Mouse (Mus musculus) kidney, postnatal 36 days (tissue): ENCODE measurements at regions not wholly inside any gene's neighbourhood (a gene's known extent, or its start where the extent isn't known, plus 50 kb on each side); places are given as distances from the start of the nearest gene placed in this dataset.

ENCODE experiments used
- DNase-seq, 2 experiments: peaks; one replicate each; pipeline ENCODE4 v3.0.0; 2021 to 2022; ENCODE audit warnings: mixed read lengths in 2 of 2

- peak in 1 of 2 experiments; percentile 16 for DNase-seq
Measured at GRCm38 (mm10) chr13:28514245-28514644, 256.9 kb downstream of the Gm11361 start.

GRCm38 (mm10) chr13:28513336-28513735 is 256.0 kb downstream of the Gm11361 start:
- no peak for DNase-seq

DNA sequence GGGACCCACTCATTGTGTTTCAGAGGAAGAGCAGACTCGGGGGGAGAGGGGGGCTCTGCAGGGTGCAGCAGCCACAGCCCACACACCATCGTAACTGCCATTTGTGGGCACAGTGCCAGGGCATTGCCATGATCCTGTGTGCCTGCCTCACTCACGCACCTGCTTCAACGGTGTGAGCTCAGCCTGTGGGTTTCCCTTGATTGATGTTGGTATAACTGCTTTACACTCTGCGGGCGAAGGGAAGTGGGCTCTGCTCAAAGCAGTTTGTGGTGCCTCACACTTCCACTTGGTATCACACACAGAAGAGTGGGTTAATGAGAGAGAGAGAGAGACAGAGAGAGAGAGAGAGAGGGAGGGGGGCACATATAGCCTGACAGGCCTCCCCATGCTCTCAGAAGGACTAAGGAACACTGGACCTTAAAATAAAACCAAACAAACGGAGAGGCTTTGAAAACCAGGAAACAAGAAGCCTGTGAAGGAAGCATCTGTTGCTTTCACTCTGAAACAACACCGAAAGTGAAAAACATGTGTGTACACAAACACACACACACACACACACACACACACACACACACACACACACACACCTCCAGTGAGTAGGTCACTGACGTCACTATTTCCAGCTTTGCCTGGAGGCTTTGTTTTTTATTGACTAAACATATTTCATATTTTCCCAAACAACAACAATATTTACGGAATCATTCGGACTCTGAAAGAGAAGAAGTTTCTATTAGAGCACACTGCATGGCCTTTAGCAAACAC is 255.4 kb downstream of the Gm11361 start:
- DNase-seq: peak in 1 of 2 experiments; percentile 41

DNA sequence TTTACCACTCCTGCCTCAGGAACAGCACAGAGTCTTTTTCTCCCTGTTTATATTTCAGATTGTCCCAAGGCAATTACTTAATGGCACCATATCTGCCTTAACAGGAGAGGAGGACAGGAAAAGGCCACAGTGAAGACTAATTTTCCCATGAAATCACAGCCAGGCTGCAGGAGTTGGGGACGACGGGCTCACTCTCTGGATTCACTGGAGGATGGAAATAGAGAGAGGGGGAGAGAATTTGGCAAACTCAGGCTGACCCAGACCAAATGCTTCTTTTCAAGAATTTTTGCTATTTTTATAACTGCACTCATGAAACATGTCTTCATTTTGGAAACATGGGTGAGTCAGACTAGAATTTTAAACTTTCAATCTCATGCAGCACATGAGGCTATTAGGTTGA is 250.9 kb downstream of the Gm11361 start:
- no peak for DNase-seq

GRCm38 (mm10) chr13:28507783-28508182 is 250.5 kb downstream of the Gm11361 start:
- peak in 1 of 2 experiments; percentile 11 for DNase-seq

- no peak for DNase-seq
Measured at GRCm38 (mm10) chr13:28504340-28504739, 247.0 kb downstream of the Gm11361 start.

- DNase-seq: peak; percentile 58
Measured at GRCm38 (mm10) chr13:28502171-28502570, 244.8 kb downstream of the Gm11361 start.

DNA sequence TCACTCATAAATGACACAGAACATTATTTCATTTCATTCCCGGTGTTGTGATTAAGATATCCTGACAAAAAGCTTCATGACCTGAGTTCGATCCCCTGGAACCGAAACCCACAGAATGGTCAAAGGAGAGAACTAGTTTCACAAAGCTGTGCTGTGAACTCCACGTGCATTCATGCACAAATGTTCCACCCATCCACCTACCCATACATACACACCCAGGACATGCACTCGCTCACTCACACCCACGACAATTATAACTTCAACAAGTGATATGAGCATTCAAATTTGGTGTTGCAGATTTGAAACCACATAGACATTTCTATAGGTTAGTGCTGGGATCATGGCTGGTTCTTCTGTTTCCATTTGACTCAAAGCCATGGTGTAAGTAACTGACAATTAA is 243.4 kb downstream of the Gm11361 start:
- DNase-seq: no peak

- DNase-seq: no peak
Measured at GRCm38 (mm10) chr13:28497483-28497882, 240.2 kb downstream of the Gm11361 start.

DNA sequence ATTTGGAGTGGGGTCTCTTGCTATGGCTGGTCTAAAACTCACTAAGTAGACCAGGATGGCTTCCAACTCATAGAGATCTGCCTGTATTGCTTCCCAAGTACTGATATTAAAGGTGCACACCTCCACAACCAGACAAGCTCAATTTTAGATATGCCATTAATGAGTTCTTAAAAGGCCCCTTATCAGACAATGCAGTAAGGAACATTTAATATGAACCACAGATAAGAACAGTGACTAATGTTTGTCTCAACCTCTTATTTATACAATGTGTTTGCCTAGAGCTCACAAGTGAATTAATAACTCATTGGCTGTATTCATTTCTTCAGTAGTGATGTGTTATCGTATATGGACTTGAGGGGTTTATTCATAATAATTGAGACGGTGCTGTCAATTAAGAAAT is 234.7 kb downstream of the Gm11361 start:
- no peak for DNase-seq

DNA sequence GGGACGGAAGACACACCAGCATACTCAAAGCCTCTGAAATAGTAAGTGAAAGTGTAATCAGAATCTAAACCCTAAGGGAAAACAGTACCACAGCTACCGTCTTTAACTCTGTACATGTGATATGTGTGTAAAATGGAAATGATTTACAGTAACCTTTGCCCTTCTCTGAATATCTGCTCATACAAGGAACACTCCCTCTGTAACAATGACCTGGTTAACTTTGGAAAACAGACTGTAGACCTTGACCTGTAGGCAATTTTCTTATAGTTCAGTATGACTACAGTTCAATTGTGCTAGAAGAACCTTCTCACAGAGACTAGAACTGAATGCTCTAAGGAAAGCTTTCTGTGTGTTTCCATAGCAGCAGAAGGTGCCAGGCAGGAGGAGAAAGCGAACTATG is 226.4 kb downstream of the Gm11361 start:
- peak in 1 of 2 experiments; percentile 10 for DNase-seq

- DNase-seq: no peak
Measured at GRCm38 (mm10) chr13:28481224-28481965, 224.1 kb downstream of the Gm11361 start.

DNA sequence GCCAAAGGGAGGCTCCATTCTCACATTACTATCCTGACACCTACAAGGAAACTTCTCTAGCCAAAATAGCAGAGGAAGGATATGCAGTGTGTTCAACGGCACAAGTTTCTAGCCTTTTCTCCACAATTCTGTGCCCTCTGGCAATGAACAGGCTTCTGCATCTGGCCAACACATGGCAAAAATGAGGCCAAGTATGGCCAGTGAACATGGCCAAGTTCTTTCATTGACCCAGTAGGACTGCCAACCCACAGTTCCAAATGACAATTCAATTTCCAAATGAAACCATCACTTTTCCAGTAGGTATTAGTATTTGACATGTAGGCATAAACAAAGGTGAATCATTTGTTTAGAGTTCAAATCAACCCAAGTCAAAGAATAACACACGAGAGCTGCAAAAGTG is 208.8 kb downstream of the Gm11361 start:
- no peak for DNase-seq

DNA sequence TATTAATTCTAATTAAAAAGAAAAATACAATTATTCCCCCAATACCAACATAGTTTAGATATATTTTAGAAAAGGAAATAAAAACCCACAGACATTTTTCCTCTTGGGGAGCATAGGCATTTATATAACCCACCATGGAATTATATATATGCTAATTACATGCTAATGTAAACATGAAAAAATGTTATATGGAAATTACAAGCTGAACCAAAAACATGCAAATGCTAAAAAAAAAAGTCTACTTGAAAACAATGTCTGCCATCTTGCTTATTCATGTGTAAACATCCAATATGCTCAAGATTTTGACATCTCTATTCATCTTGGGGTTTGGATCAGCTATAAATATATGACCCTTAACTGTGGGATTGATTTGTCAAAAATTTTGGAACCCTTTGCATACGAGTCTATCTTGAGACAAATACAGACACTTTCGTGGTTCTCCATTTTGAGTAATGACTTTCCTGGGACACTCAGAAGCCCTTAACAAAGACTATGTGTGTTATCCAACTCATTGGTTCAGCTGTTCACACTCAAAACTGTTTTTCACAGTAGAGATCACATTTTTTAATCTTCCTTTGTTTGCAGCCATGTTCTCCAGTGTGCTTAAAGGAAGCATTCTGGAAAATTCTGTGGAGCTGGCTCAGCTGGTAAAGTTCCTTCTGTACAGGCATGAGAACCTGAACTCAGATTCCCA is 208.0 kb downstream of the Gm11361 start:
- no peak for DNase-seq

- no peak for DNase-seq
Measured at GRCm38 (mm10) chr13:28461281-28461680, 204.0 kb downstream of the Gm11361 start.

DNA sequence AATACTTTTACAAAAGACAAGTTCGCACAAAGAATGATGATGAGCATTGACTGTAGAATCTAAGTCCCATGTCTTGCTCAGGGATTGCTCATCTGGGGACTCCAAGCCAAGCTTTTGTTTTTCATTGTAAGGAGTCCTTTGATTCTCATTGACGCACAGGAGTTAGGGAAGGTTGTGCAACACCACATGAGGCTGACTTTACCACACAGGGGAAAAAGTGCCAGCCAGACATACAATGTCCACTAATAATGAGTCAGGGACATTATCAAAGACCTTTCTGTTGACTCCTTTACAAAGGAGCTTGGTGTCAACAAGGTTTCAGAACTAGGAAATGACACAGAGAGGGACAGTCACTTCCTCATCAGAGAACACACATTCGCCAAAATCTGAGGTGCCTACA is 200.1 kb downstream of the Gm11361 start:
- DNase-seq: no peak

- no peak for DNase-seq
Measured at GRCm38 (mm10) chr13:28455878-28456277, 198.6 kb downstream of the Gm11361 start.

- no peak for DNase-seq
Measured at GRCm38 (mm10) chr13:28455016-28455415, 197.7 kb downstream of the Gm11361 start.

- no peak for DNase-seq
Measured at GRCm38 (mm10) chr13:28450699-28451445, 193.5 kb downstream of the Gm11361 start.

DNA sequence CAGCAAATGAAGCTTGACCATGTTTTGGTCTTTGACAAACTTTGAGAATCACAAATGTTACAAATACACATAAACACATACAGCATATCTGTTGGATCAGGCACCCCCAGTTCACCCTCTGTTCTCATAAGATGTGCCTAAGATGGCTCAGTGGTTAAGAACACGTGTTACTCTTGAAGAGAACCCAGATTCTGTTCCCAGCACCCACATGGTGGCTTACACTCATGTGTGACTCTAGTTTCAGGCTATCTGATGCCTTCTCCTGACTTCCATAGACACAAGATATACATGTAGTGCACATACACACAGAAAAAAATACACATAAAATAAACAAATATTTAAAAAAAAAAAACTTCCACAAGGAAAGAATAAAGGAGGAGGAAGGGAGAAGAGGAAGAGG is 191.7 kb downstream of the Gm11361 start:
- DNase-seq: no peak

DNA sequence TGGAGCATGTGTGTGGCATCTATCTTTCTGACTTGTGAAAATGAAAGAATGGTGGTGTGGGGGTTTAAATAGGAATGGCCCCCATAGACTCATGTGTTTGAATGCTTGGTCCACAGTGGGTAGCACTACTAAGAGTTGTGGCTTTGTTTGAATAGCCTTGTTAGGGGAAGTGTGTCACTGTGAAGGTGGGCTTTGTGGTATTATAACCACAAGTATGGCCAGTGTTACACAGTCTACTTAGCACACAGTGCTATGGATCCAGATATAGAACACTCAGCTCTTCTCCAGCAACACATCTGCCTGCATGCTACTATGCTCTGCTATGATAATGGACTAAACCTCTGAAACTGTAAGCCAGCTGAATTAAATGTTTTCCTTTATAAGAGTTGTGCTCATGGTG is 184.9 kb downstream of the Gm11361 start:
- no peak for DNase-seq

DNA sequence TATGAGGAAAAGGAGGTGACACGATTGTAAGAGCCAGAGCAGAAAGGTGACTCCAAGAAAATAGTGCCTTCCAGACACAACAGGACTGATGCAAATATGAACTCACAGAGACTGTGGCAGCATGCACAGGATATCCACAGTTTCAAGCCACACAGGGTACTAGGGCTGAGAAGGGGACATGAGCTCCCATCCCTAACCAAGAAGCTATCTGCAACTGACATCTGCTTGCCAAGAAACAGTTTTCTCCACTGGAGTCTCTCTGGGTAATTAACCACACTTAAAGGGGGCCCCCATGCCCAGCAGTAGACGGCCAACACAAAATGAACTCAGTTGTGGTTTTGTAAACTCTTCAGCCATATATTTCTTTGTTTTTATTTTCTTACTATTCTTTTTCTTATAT is 176.1 kb downstream of the Gm11361 start:
- DNase-seq: no peak

- no peak for DNase-seq
Measured at GRCm38 (mm10) chr13:28432017-28432416, 174.7 kb downstream of the Gm11361 start.
